Mouse (Mus musculus) CH12.LX (cell line): ENCODE data around the gene Dnaja4.

Experiments used
- BHLHE40 ChIP-seq: IDR thresholded peaks from 2 replicates; pipeline ENCODE4 v1.6.1; 2011; ENCODE audit warnings: mild to moderate bottlenecking, low read depth, low read length, improper control_type of control experiment
- CTCF ChIP-seq, 2 experiments: IDR thresholded peaks in 1 of 2; conservative IDR thresholded peaks in 1 of 2; 2 replicates each; pipeline ENCODE4 v1.5.1; 2011 to 2012; ENCODE audit warnings: low read depth in 2 of 2, low read length in 2 of 2, improper control_type of control experiment in 1 of 2, inconsistent platforms in 1 of 2, mild to moderate bottlenecking in 1 of 2, moderate library complexity in 1 of 2
- E2F4 ChIP-seq: IDR thresholded peaks from 2 replicates; pipeline ENCODE4 v1.6.1; 2011; ENCODE audit warnings: low read depth, low read length, improper control_type of control experiment; ENCODE audit not compliant: insufficient replicate concordance
- NRF1 ChIP-seq: IDR thresholded peaks from 2 replicates; pipeline ENCODE4 v1.6.1; 2014; ENCODE audit warnings: low read depth, mild to moderate bottlenecking, inconsistent platforms, low read length, improper control_type of control experiment, moderate library complexity
- POLR2A ChIP-seq: IDR thresholded peaks from 2 replicates; pipeline ENCODE4 v1.6.1; 2011; ENCODE audit warnings: low read depth, mild to moderate bottlenecking, improper control_type of control experiment, low read length
- TBP ChIP-seq: conservative IDR thresholded peaks from 2 replicates; pipeline ENCODE4 v1.6.1; 2011; ENCODE audit warnings: low read depth, low read length, improper control_type of control experiment
- USF2 ChIP-seq: conservative IDR thresholded peaks from 2 replicates; pipeline ENCODE4 v1.6.1; 2011; ENCODE audit warnings: low read depth, low read length, improper control_type of control experiment
- ZC3H11A ChIP-seq: IDR thresholded peaks from 2 replicates; pipeline ENCODE4 v1.6.1; 2012; ENCODE audit warnings: low read depth, mild to moderate bottlenecking, inconsistent platforms, low read length, improper control_type of control experiment
- ZKSCAN1 ChIP-seq: IDR thresholded peaks from 2 replicates; pipeline ENCODE4 v1.6.1; 2012; ENCODE audit warnings: low read depth, inconsistent platforms, low read length, improper control_type of control experiment, borderline replicate concordance

DNA sequence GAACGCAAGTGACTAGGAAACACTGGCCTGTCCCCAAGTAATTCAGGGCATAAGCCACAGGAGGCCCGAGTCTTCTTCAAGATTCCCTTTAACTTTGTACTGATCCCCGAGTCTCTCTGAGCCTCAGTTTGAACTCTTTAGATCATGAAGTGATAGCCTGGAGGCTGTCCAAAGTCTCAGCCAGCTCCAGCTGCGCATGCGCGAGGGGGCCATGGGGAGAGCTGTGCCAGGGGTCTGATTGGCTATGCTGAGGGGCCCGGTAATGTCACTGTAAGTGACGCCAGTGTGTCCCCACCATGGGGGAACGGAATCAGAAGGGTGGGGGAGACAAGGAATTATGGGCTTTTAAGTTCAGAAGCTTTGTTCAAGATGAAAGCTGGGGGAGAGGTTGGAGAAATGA lies 34.3 kb upstream of the Dnaja4 start:
- TF ChIP-seq BHLHE40 = no peak
- TF ChIP-seq POLR2A = no peak
- no peak for TF ChIP-seq NRF1
- TF ChIP-seq TBP = no peak
- no peak for TF ChIP-seq USF2
- no peak for TF ChIP-seq CTCF (conservative IDR thresholded peaks at IDR 0.05 in 1 of 2, IDR thresholded peaks at IDR 0.05 in 1 of 2; ENCODE audit: low read depth in 2 of 2, low read length in 2 of 2)
- TF ChIP-seq E2F4 = no peak
- no peak for TF ChIP-seq ZKSCAN1
- no peak for TF ChIP-seq ZC3H11A
